Mouse (Mus musculus): ENCODE data around the gene Lef1. TPM values are rescaled to one million over a fixed set of nuclear protein-coding genes. Genes with fewer than 3 reads are reported as not detected.

Lef1 gene
- total RNA-seq, 1 experiment = 11.1 TPM

DNA sequence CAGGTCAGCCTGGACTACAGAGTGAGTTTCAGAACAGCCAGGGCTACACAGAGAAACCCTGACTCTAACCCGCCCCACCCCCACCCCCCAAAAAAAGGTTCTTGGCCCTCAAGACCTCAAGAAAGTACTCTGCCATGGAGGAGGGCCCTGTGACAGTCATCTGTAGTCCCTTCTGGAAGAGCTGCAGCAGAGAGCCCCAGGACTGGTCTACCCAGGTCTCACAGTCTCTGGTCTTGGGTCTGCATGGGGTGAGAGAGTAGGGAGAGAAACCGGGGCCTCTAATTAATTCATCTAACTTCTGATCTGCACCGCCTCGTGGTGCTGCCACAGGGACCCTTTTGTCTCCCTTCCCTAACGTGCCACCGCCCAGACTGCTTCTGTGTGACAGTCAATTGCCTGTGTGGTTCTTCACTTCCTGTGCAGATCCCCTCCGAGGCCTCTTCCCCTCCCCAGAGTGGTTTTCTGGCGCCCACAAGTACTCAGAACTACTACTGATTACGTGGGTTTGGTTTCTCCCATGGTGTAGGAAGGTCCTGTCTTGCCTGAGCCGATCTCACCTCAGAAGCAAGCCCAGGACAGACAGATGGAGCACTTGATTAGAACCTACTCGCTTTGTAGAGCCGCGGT, 98.1 kb downstream of the Lef1 start:
- no peak for DNase-seq (ENCODE audit: low read depth, low spot score)
- H3K27ac ChIP-seq (ENCODE audit: insufficient read depth, low read depth, low read length, poor library complexity, severe bottlenecking) = no peak overlapping the region
- H3K9me3 ChIP-seq (ENCODE audit: control insufficient read depth, insufficient read depth, low read depth, low read length) = no peaks in the 10 kb centered on the region
- peaks cover 0 to 2% of the 10 kb centered on the region in 2 experiments; a peak in 1 of 4 replicates for H3K4me1 ChIP-seq (ENCODE audit: control insufficient read depth in 2 of 2, insufficient read depth in 2 of 2, low read length in 2 of 2, poor library complexity in 1 of 2)
- peaks cover 3% of the 10 kb centered on the region; the same call in 1 of the 2 replicates for H3K36me3 ChIP-seq (ENCODE audit: control insufficient read depth, insufficient read depth, low read length, poor library complexity, severe bottlenecking)
- H3K4me3 ChIP-seq (ENCODE audit: insufficient read depth in 1 of 2, low read depth in 1 of 2, low read length in 2 of 2, poor library complexity in 1 of 2, severe bottlenecking in 1 of 2) = no peak overlapping the region
- no peak overlapping the region for H3K9ac ChIP-seq (ENCODE audit: insufficient read depth, low read depth, low read length, poor library complexity, severe bottlenecking)
- TF ChIP-seq CHD2 (IDR thresholded peaks at IDR 0.05; ENCODE audit: low read depth, low read length) (no peak; the same call in 1 of the 2 replicates), MAFK (IDR thresholded peaks at IDR 0.05; ENCODE audit: insufficient read depth, low read depth, low read length) (no peak)
- in situ Hi-C loops (cut with MboI; ENCODE audit: low sequenced_read_pairs in 2 of 2, unreplicated experiment in 2 of 2) = no loop called here

DNA sequence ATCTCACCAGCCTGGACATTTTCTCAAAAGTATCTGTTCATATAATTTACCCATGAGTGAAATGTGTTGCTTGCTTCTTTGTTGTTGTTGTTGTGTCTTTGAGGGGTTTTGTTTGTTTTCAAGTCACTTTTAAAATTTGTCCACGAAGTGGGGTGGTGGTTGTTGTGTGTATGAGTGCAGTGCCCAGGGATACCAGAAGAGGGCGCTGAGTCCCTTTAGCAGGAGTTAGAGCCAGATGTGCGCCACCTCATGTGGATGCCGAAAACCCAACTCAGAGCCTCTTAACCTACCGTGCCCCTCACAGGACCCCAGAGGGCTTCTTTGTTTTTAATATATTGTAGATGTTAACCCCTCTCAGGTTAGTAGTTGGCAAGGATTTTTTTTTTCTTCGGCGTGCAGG, 101.9 kb downstream of the Lef1 start:
- Histone ChIP-seq H3K9ac (ENCODE audit: insufficient read depth, low read depth, low read length, poor library complexity, severe bottlenecking) (no peak overlapping the region), H3K36me3 (ENCODE audit: control insufficient read depth, insufficient read depth, low read length, poor library complexity, severe bottlenecking) (no peaks in the 10 kb centered on the region; the same call in 1 of the 2 replicates), H3K4me1 (ENCODE audit: control insufficient read depth in 2 of 2, insufficient read depth in 2 of 2, low read length in 2 of 2, poor library complexity in 1 of 2) (no peaks in the 10 kb centered on the region), H3K4me3 (ENCODE audit: insufficient read depth in 1 of 2, low read depth in 1 of 2, low read length in 2 of 2, poor library complexity in 1 of 2, severe bottlenecking in 1 of 2) (no peak overlapping the region), H3K27ac (ENCODE audit: insufficient read depth, low read depth, low read length, poor library complexity, severe bottlenecking) (no peak overlapping the region), H3K9me3 (ENCODE audit: control insufficient read depth, insufficient read depth, low read depth, low read length) (no peaks in the 10 kb centered on the region)
- peak; percentile 70 for DNase-seq (ENCODE audit: low read depth, low spot score)
- in situ Hi-C loops (cut with MboI; ENCODE audit: low sequenced_read_pairs in 2 of 2, unreplicated experiment in 2 of 2) = no loop called here
- TF ChIP-seq ZC3H11A (IDR thresholded peaks at IDR 0.05; ENCODE audit: borderline replicate concordance, low read depth, low read length) (peak; percentile 49), CHD2 (IDR thresholded peaks at IDR 0.05; ENCODE audit: low read depth, low read length) (no peak)

DNA sequence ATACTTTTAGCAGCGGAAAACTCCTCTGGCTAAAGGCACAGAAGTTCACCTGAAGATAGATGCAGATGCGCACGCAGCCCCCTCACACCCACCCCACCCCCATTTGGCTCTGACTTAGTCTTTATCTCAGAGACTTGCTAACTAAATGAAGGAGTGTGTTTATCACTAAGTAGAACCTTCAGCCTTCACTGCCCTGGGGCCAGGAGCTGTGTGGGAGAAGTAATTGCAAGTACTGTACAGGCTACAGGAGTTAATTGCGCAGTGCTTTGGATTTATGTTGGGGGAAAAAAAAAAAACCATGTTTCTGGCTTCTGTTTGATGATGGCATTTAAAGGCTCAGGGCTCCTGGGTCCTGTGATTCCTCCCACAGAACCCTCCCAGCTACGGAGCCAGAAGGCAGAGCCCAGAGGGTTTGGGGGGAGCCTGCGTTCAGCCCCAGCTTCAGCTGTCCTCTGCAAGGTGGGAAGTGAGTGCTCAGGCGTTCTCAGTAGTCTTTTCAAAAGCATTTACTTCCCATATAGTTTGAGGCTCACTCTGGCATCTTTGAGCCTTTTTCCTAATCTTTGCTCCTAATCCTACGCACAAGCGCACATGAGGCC, 103.9 kb downstream of the Lef1 start:
- no peak overlapping the region for H3K27ac ChIP-seq (ENCODE audit: insufficient read depth, low read depth, low read length, poor library complexity, severe bottlenecking)
- no peak overlapping the region for H3K4me3 ChIP-seq (ENCODE audit: insufficient read depth in 1 of 2, low read depth in 1 of 2, low read length in 2 of 2, poor library complexity in 1 of 2, severe bottlenecking in 1 of 2)
- TF ChIP-seq ZC3H11A (IDR thresholded peaks at IDR 0.05; ENCODE audit: borderline replicate concordance, low read depth, low read length) = no peak
- in situ Hi-C loops (cut with MboI; ENCODE audit: low sequenced_read_pairs in 2 of 2, unreplicated experiment in 2 of 2) = no loop called here
- H3K9ac ChIP-seq (ENCODE audit: insufficient read depth, low read depth, low read length, poor library complexity, severe bottlenecking) = no peak overlapping the region
- H3K9me3 ChIP-seq (ENCODE audit: control insufficient read depth, insufficient read depth, low read depth, low read length) = no peaks in the 10 kb centered on the region
- peaks cover 3% of the 10 kb centered on the region; the same call in 1 of the 2 replicates for H3K36me3 ChIP-seq (ENCODE audit: control insufficient read depth, insufficient read depth, low read length, poor library complexity, severe bottlenecking)
- DNase-seq (ENCODE audit: low read depth, low spot score) = no peak
- peaks cover 0 to 6% of the 10 kb centered on the region in 2 experiments; a peak in 2 of 4 replicates for H3K4me1 ChIP-seq (ENCODE audit: control insufficient read depth in 2 of 2, insufficient read depth in 2 of 2, low read length in 2 of 2, poor library complexity in 1 of 2)

DNA sequence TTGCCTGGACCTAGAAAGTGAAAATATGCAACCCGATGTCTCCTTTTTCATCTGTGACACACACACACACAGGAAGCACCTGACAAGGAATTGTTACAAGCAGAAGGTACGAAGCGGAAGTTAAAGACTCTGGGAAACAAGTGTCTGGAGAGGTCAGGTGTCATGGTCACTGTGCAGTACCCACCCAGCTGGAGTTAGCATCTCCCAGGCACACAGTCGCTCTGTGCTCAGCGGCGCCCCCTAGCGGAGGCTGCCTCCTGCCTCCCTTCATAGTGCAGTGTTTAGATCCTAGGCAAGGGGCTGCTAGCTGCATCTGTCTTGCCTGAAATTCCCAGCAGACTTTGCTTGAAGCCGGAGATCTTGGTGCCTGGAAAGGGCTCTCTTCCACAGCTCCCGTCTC, 104.6 kb downstream of the Lef1 start:
- H3K36me3 ChIP-seq (ENCODE audit: control insufficient read depth, insufficient read depth, low read length, poor library complexity, severe bottlenecking) = peaks cover 3% of the 10 kb centered on the region; the same call in 1 of the 2 replicates
- in situ Hi-C loops (cut with MboI; ENCODE audit: low sequenced_read_pairs in 2 of 2, unreplicated experiment in 2 of 2) = no loop called here
- DNase-seq (ENCODE audit: low read depth, low spot score) = peak; percentile 56
- no peak for TF ChIP-seq MAFK (IDR thresholded peaks at IDR 0.05; ENCODE audit: insufficient read depth, low read depth, low read length)
- TF ChIP-seq CHD2 (IDR thresholded peaks at IDR 0.05; ENCODE audit: low read depth, low read length) = no peak
- TF ChIP-seq ZNF384 (IDR thresholded peaks at IDR 0.05; ENCODE audit: low read depth, low read length) = no peak
- TF ChIP-seq ZC3H11A (IDR thresholded peaks at IDR 0.05; ENCODE audit: borderline replicate concordance, low read depth, low read length) = no peak
- no peak for TF ChIP-seq HCFC1 (IDR thresholded peaks at IDR 0.05; ENCODE audit: borderline replicate concordance, insufficient read depth, low read length)
- H3K27ac ChIP-seq (ENCODE audit: insufficient read depth, low read depth, low read length, poor library complexity, severe bottlenecking) = no peak overlapping the region
- H3K9me3 ChIP-seq (ENCODE audit: control insufficient read depth, insufficient read depth, low read depth, low read length) = no peaks in the 10 kb centered on the region
- H3K9ac ChIP-seq (ENCODE audit: insufficient read depth, low read depth, low read length, poor library complexity, severe bottlenecking) = no peak overlapping the region
- H3K4me3 ChIP-seq (ENCODE audit: insufficient read depth in 1 of 2, low read depth in 1 of 2, low read length in 2 of 2, poor library complexity in 1 of 2, severe bottlenecking in 1 of 2) = no peak overlapping the region
- H3K4me1 ChIP-seq (ENCODE audit: control insufficient read depth in 2 of 2, insufficient read depth in 2 of 2, low read length in 2 of 2, poor library complexity in 1 of 2) = peaks cover 0 to 12% of the 10 kb centered on the region in 2 experiments; a peak in 2 of 4 replicates

Measured in ES-E14 (cell line).